ENCODE assay signal across 8 mouse cellular contexts in the genomic region with DNA sequence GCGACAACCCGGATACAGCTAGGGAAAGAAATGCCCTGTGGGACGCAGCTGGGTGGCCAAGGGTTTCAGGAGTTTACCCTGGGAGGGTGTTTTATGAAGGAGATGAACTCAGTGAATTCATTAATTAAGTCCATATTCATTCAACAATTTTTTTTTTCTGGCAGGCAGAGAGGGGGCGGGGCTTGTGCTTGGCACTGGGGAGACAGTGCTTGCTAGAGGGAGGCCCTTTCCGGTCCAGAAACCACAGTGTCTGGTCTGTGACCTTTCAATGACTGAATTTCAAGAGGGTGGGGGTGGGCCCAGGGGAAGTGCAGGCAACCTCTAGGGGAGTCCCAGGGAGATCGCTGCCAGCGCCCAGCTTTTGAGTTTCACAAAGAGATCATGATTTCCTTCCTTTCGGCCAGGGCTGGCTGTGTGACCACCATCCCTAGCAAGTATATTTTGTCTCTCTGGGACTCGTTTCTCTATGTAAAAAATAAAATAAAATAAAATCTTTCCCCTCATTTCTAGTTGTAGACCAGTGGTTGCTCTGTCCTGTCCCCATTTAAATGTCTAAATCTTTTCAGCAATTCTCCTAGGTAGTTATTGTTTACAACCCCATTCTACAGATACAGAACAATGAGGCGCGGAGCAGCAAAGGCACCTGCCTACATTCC. TPM values are rescaled to one million over a fixed set of nuclear protein-coding genes. Genes with fewer than 3 reads are reported as not detected.
A peak's percentile ranks its signal among the peaks of the same experiment; 100 is the strongest.
DNase-seq lines count a peak whose midpoint lies in the region; ATAC-seq and TF ChIP-seq lines count a peak whose summit lies in the region.

No protein-coding gene starts in this region.

- WGBS in hindbrain, embryonic 15.5 days, result 5% methylated on average over 11 of the region's 11 CpGs
- 6% methylated on average over 11 of the region's 11 CpGs for WGBS in spleen, adult 2 months

- no peaks in the 10 kb centered on the region for H3K36me3 ChIP-seq in hindbrain, embryonic 15.5 days
- H3K36me3 ChIP-seq in spleen, adult 2 months (ENCODE audit: control insufficient read depth, insufficient read depth, low read length), result no peaks in the 10 kb centered on the region

- H3K9me3 ChIP-seq in hindbrain, embryonic 15.5 days, result no peaks in the 10 kb centered on the region

- peak; percentile 83 to 86 for DNase-seq in right cerebral cortex, postnatal 10 days (ENCODE audit: low spot score in 2 of 2)
- no peak for DNase-seq in right cerebral cortex, postnatal 25 days
- DNase-seq in cerebellum, adult 9-10 months, result peak; percentile 73
- DNase-seq in gastrocnemius, adult 8-10 months (ENCODE audit: low spot score in 2 of 2), result peak; percentile 83
- peak; percentile 60 to 77 for DNase-seq in left cerebral cortex, postnatal 25 days (ENCODE audit: low spot score in 2 of 2)
- peak; percentile 49 to 63 for DNase-seq in spleen, adult 2 months (ENCODE audit: low read depth in 1 of 2, low spot score in 2 of 2)

- peak overlapping the region; percentile 32 for H3K4me2 ChIP-seq in hindbrain, embryonic 15.5 days

- peak overlapping the region; percentile 80 for H3K27ac ChIP-seq in hindbrain, embryonic 15.5 days (replicated peaks)
- no peak overlapping the region for H3K27ac ChIP-seq in spleen, adult 2 months (ENCODE audit: insufficient read depth, low read length)

- no peak overlapping the region for H3K9ac ChIP-seq in hindbrain, embryonic 15.5 days

- intact Hi-C loops in left cerebral cortex, postnatal 25 days (cut with DNase I), result loop anchor here (1.0 to 2.0 kb wide), 2 partner anchors 40 to 85 kb away; no protein-coding TSS in a partner anchor

- no peak for TF ChIP-seq POLR2A in spleen, adult 2 months (IDR thresholded peaks at IDR 0.05; ENCODE audit: low read depth, low read length)

- no peaks in the 10 kb centered on the region for H3K27me3 ChIP-seq in hindbrain, embryonic 15.5 days
- 0 out of 2 replicates have a peak, but pooled peaks cover under 1% of the 10 kb centered on the region for H3K27me3 ChIP-seq in spleen, adult 2 months (ENCODE audit: control insufficient read depth, insufficient read depth, low read length)

- no peak for TF ChIP-seq CTCF in spleen, adult 2 months (IDR thresholded peaks at IDR 0.05; ENCODE audit: extremely low read depth, insufficient read depth, insufficient read length, insufficient replicate concordance)

- ATAC-seq in hindbrain, embryonic 15.5 days (ENCODE audit: low FRiP score, low read depth), result no peak
- ATAC-seq in megakaryocyte progenitor cell, adult 5-6 weeks (replicated peaks; ENCODE audit: poor library complexity), result peak; percentile 94

- H3K4me1 ChIP-seq in hindbrain, embryonic 15.5 days (replicated peaks), result peaks cover 50% of the 10 kb centered on the region
- peaks cover 15% of the 10 kb centered on the region for H3K4me1 ChIP-seq in spleen, adult 2 months (ENCODE audit: control insufficient read depth, insufficient read depth, insufficient read length)

- no peak overlapping the region for H3K4me3 ChIP-seq in hindbrain, embryonic 15.5 days
- no peak overlapping the region for H3K4me3 ChIP-seq in spleen, adult 2 months (ENCODE audit: extremely low read depth, insufficient read depth, insufficient read length)

RNA-seq across cellular contexts. Expression of gene Camk2n1, which starts 9.8 kb away (rescaled TPM):
- total RNA-seq in gastrocnemius, adult 8-10 months (2022), result 1 to 10 TPM; 3.8 to 6.1 (median 5.3) TPM
- 16.9 and 17.0 TPM in 2 replicates for polyA plus RNA-seq in hindbrain, embryonic 15.5 days (2015; fragmentation: Nextera tagmentation; extraction: Ambion mirVana)
- total RNA-seq in left cerebral cortex, postnatal 25 days (2021), result 1,000 to 10,000 TPM; 1,251 to 1,365 TPM
- 0.02 TPM in 1 of 2 replicates, not detected in the other for total RNA-seq in megakaryocyte progenitor cell, adult 5-6 weeks (2015)
- 0.03 TPM in 1 of 2 replicates, not detected in the other for total RNA-seq in megakaryocyte progenitor cell, adult 5-6 weeks (2017)
- 9.2 and 14.4 TPM in 2 replicates for polyA plus RNA-seq in spleen, adult 2 months (2012; rRNA removed)

RNA-seq across cellular contexts. Expression of gene Mul1, which starts 29.5 kb away (rescaled TPM):
- 10 to 100 TPM; 39.7 to 47.7 (median 43.2) TPM for total RNA-seq in gastrocnemius, adult 8-10 months (2022)
- 17.6 and 19.2 TPM in 2 replicates for polyA plus RNA-seq in hindbrain, embryonic 15.5 days (2015; fragmentation: Nextera tagmentation; extraction: Ambion mirVana)
- 10 to 100 TPM; 61.8 to 61.9 TPM for total RNA-seq in left cerebral cortex, postnatal 25 days (2021)
- 4.5 and 6.1 TPM in 2 replicates for total RNA-seq in megakaryocyte progenitor cell, adult 5-6 weeks (2015)
- total RNA-seq in megakaryocyte progenitor cell, adult 5-6 weeks (2017), result 4.7 and 6.4 TPM in 2 replicates
- polyA plus RNA-seq in spleen, adult 2 months (2012; rRNA removed), result 7.8 and 8.7 TPM in 2 replicates

Comparison
In these comparisons a context has a peak if more than half of its experiments do, and no peak if none do; other contexts are left out.
1. RNA of gene Camk2n1, which starts 9.8 kb away (total RNA-seq): 1,251 to 1,365 TPM in left cerebral cortex, postnatal 25 days; 3.8 to 6.1 TPM in gastrocnemius, adult 8-10 months and 0.02 to 0.03 TPM in megakaryocyte progenitor cell, adult 5-6 weeks; every median in the first group is over 100 times any median in the second.
2. RNA of gene Mul1, which starts 29.5 kb away (total RNA-seq): 61.8 to 61.9 TPM in left cerebral cortex, postnatal 25 days and 39.7 to 47.7 TPM in gastrocnemius, adult 8-10 months; 4.5 to 6.4 TPM in megakaryocyte progenitor cell, adult 5-6 weeks; every median in the first group is over 4 times any median in the second.